Mouse (Mus musculus) neural tube, embryonic 11.5 days (tissue): ENCODE data around the gene Slc25a42. TPM values are rescaled to one million over a fixed set of nuclear protein-coding genes. Genes with fewer than 3 reads are reported as not detected.

Experiments
- ATAC-seq: fragments of 200-750 bp; cut with Nextera tagmentation; 2 replicates; pipeline ENCODE4 v1.8.0; 2017; ENCODE audit warnings: moderate number of reproducible peaks, mild to moderate bottlenecking, moderate TSS enrichment, moderate library complexity; ENCODE audit not compliant: insufficient read depth, low FRiP score, low TSS enrichment
- DNase-seq: peaks from one replicate; pipeline ENCODE4 v3.0.0-alpha.2; 2015; ENCODE audit warnings: low spot score
- H3K27ac ChIP-seq: fragments of 300-500 bp; sonication (generic); 2 replicates; pipeline ENCODE4 v1.5.1; 2014; ENCODE audit warnings: low read depth, mild to moderate bottlenecking, low read length
- H3K27me3 ChIP-seq: fragments of 300-500 bp; sonication (generic); 2 replicates; pipeline ENCODE4 v1.6.1; 2014; ENCODE audit warnings: mild to moderate bottlenecking, low read length, mixed read lengths; ENCODE audit not compliant: control insufficient read depth, insufficient read depth
- H3K36me3 ChIP-seq: fragments of 300-500 bp; sonication (generic); 2 replicates; pipeline ENCODE4 v1.6.1; 2014; ENCODE audit warnings: mild to moderate bottlenecking, low read length, moderate library complexity, mixed read lengths; ENCODE audit not compliant: control insufficient read depth, insufficient read depth
- H3K4me1 ChIP-seq: fragments of 300-500 bp; sonication (generic); 2 replicates; pipeline ENCODE4 v1.6.1; 2014; ENCODE audit warnings: low read length, mixed read lengths; ENCODE audit not compliant: control insufficient read depth, insufficient read depth
- H3K4me2 ChIP-seq: fragments of 300-500 bp; sonication (generic); 2 replicates; pipeline ENCODE4 v1.6.1; 2014; ENCODE audit warnings: low read depth, mild to moderate bottlenecking, moderate library complexity
- H3K4me3 ChIP-seq: fragments of 300-500 bp; sonication (generic); 2 replicates; pipeline ENCODE4 v1.5.1; 2014; ENCODE audit warnings: low read depth, low read length
- H3K9ac ChIP-seq: fragments of 300-500 bp; sonication (generic); 2 replicates; pipeline ENCODE4 v1.6.1; 2014; ENCODE audit warnings: mild to moderate bottlenecking, low read length
- H3K9me3 ChIP-seq: fragments of 300-500 bp; sonication (generic); 2 replicates; pipeline ENCODE4 v1.6.1; 2016; ENCODE audit warnings: low read length; ENCODE audit not compliant: control insufficient read depth
- WGBS: fragments of 180-500 bp; shearing (Covaris S2); extraction: QIAGEN DNeasy Blood & Tissue Kit; methylation state at CpG from one replicate; pipeline ENCODE4 v1.1.7; 2014; 5-methylcytosine and 5-hydroxymethylcytosine counted together
- polyA plus RNA-seq: library from polyadenylated mRNA; unstranded; fragments of >200 nt; fragmentation: Nextera tagmentation; extraction: Ambion mirVana; gene quantifications from 2 replicates; pipeline ENCODE4 v1.2.1, GENCODE M21; 2014

Slc25a42 gene
- polyA plus RNA-seq, 1 experiment from 2014 or later = 2.4 TPM

DNA sequence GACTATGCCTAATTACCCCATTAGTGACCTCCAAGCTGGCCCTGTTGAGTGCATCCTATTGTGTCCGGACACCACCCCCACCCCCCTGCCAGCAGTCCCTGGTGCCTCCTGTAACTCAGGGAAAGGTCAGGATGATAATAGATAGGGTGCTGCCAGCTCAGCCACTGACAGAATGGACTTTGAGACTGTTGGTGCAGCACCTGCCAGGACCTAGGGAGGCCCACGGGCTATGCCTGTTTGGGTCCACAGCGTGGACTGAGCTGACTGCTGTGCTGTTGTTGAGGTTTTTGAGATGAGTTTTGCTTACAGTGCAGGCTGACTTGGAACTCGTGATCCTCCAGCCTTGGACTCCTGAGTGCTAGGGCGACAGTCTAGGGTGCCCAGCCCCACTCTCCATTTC, 18.9 kb downstream of the Slc25a42 start:
- ATAC-seq (no peak), DNase-seq (no peak)
- H3K36me3 ChIP-seq = no peaks in the 10 kb centered on the region
- no peak overlapping the region for H3K4me2 ChIP-seq
- no peaks in the 10 kb centered on the region for H3K4me1 ChIP-seq
- WGBS = 45% methylated on average over 5 of the region's 5 CpGs
- H3K27ac ChIP-seq = no peak overlapping the region
- H3K4me3 ChIP-seq = no peak overlapping the region
- H3K9ac ChIP-seq = no peak overlapping the region
- no peaks in the 10 kb centered on the region for H3K27me3 ChIP-seq
- H3K9me3 ChIP-seq = no peaks in the 10 kb centered on the region

DNA sequence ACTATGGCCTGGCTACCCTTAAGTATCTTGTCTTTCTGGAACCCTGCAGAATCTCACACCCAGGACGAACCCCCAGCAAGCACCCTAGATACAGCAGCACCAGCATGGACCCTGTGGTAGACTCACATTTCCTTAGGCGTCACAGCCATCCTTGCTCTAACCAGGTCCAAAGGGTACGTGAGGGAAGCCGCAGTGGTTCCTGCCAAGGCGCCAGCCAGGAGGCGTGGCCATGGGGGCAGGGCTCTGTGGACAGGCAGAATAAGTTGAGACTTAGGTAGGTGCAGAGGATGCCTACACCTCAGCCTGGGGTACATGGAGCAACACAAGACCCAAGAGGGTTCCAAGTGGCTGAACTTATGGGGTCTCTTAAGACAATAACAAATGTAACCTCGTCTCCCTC, 23.4 kb downstream of the Slc25a42 start:
- no peak overlapping the region for H3K4me3 ChIP-seq
- no peaks in the 10 kb centered on the region for H3K27me3 ChIP-seq
- H3K36me3 ChIP-seq = no peaks in the 10 kb centered on the region
- WGBS = 78% methylated on average over 7 of the region's 7 CpGs
- H3K4me2 ChIP-seq = no peak overlapping the region
- H3K4me1 ChIP-seq = no peaks in the 10 kb centered on the region
- ATAC-seq = no peak
- DNase-seq = no peak
- H3K9ac ChIP-seq = no peak overlapping the region
- no peaks in the 10 kb centered on the region for H3K9me3 ChIP-seq
- no peak overlapping the region for H3K27ac ChIP-seq

DNA sequence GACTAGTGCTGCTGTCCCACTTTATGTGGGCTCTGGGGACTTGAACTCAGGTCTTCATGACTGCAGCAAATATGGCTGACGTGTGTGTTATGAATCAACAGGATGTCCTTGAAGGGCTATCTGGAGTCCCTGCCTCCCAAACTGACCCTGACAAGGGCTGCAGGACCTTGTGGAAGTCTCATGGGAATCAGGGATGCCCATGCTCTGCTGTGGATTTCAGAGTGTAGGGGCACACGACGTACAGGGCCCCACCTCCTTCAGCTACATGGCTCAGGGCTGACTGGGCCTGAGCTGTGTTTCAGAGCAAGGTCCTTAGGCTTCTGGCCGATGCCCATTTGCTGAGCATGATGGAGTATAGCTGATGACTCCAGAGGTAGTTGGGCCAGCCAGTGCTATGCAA, 28.9 kb downstream of the Slc25a42 start:
- Histone ChIP-seq H3K9me3 (no peaks in the 10 kb centered on the region), H3K4me2 (no peak overlapping the region), H3K4me3 (no peak overlapping the region), H3K36me3 (peaks cover 6% of the 10 kb centered on the region; the same call in 1 of the 2 replicates), H3K27ac (no peak overlapping the region), H3K4me1 (no peaks in the 10 kb centered on the region), H3K9ac (no peak overlapping the region), H3K27me3 (no peaks in the 10 kb centered on the region)
- DNase-seq = no peak
- 86% methylated on average over 4 of the region's 4 CpGs for WGBS
- ATAC-seq = no peak

DNA sequence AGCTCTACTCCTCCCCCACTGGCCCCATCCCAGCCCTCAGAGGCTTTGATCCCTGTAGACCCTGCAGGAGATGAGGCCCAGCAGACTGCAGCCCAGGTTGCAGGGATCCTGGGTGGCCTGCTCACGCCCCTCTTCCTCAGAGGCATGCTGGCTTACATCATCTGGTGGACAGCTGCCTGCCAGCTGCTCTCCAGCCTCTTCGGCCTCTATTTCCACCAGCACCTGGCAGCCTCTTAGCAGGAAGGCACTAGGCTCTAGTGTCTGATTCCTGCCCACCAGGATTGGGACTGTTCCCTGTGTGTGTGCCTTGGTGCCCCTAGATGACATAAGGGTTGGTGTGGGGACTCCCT, 30.2 kb downstream of the Slc25a42 start:
- Histone ChIP-seq H3K4me2 (no peak overlapping the region), H3K4me1 (no peaks in the 10 kb centered on the region), H3K4me3 (no peak overlapping the region), H3K36me3 (peaks cover 7% of the 10 kb centered on the region), H3K27me3 (no peaks in the 10 kb centered on the region), H3K9ac (no peak overlapping the region), H3K9me3 (no peaks in the 10 kb centered on the region), H3K27ac (no peak overlapping the region)
- ATAC-seq (no peak), DNase-seq (no peak)
- 27% methylated on average over 2 of the region's 2 CpGs for WGBS

GRCm38 (mm10) chr8:70181212-70181902, 30.7 kb downstream of the Slc25a42 start:
- H3K36me3 ChIP-seq = peaks cover 8% of the 10 kb centered on the region
- WGBS = 65% methylated on average over 16 of the region's 16 CpGs
- H3K9me3 ChIP-seq = no peaks in the 10 kb centered on the region
- no peak overlapping the region for H3K4me3 ChIP-seq
- no peak overlapping the region for H3K4me2 ChIP-seq
- H3K4me1 ChIP-seq = no peaks in the 10 kb centered on the region
- no peaks in the 10 kb centered on the region for H3K27me3 ChIP-seq
- ATAC-seq = 0 out of 2 replicates have a peak, but pooled peaks have one; percentile 27
- no peak for DNase-seq
- H3K9ac ChIP-seq = no peak overlapping the region
- no peak overlapping the region for H3K27ac ChIP-seq

DNA sequence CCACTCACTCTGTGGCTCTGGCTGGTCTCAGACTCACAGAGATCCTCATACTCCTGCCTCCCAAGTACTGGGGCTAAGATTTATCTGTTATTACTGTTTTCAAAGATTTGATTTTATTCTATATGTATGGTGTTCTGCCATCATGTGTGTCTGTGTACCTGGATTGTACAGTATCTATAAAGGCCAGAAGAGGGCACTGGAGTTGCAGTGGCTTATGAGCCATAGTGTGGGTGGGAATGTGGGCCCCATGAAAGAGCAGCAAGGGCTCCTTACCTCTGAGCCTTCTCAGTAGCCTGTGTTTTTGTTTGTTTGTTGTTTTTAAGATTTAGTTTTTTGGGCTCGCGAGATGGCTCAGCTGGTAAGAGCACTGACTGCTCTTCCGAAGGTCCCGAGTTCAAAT, 33.0 kb downstream of the Slc25a42 start:
- Histone ChIP-seq H3K9ac (no peak overlapping the region), H3K4me1 (no peaks in the 10 kb centered on the region), H3K36me3 (peaks cover 8% of the 10 kb centered on the region), H3K4me3 (no peak overlapping the region), H3K27me3 (no peaks in the 10 kb centered on the region), H3K27ac (no peak overlapping the region), H3K4me2 (no peak overlapping the region), H3K9me3 (no peaks in the 10 kb centered on the region)
- ATAC-seq = no peak
- WGBS = 100% methylated on average over 4 of the region's 4 CpGs
- DNase-seq = no peak

DNA sequence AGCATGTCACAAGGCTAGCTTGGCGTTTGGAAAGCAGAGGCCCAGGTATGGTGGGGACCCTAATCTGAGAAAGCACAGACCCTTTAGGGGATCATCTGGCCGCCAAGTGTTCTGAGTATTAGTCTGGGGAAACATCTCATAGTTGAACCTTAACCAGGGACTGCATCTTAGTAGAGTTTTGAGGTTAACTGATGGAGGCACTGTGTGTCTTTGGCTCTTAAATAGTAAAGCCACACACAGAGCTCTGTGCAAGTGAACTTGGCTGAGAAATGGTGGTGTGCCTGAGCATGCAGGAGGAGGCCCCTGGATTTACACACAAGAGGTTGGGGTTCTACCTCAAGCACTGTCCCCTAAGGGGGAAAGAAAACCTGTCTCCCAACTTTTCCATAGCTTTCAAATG, 33.9 kb downstream of the Slc25a42 start:
- Histone ChIP-seq H3K36me3 (peaks cover 8% of the 10 kb centered on the region), H3K4me2 (no peak overlapping the region), H3K9me3 (no peaks in the 10 kb centered on the region), H3K27ac (no peak overlapping the region), H3K9ac (no peak overlapping the region), H3K27me3 (no peaks in the 10 kb centered on the region), H3K4me1 (no peaks in the 10 kb centered on the region), H3K4me3 (no peak overlapping the region)
- no peak for ATAC-seq
- WGBS = 86% methylated on average over 2 of the region's 2 CpGs
- no peak for DNase-seq

GRCm38 (mm10) chr8:70174079-70174478, 38.0 kb downstream of the Slc25a42 start:
- DNase-seq (no peak), ATAC-seq (no peak)
- no peaks in the 10 kb centered on the region for H3K27me3 ChIP-seq
- H3K9me3 ChIP-seq = no peaks in the 10 kb centered on the region
- 89% methylated on average over 7 of the region's 7 CpGs for WGBS
- no peak overlapping the region for H3K9ac ChIP-seq
- H3K27ac ChIP-seq = no peak overlapping the region
- H3K4me2 ChIP-seq = no peak overlapping the region
- no peak overlapping the region for H3K4me3 ChIP-seq
- H3K4me1 ChIP-seq = no peaks in the 10 kb centered on the region
- peaks cover 4% of the 10 kb centered on the region for H3K36me3 ChIP-seq

DNA sequence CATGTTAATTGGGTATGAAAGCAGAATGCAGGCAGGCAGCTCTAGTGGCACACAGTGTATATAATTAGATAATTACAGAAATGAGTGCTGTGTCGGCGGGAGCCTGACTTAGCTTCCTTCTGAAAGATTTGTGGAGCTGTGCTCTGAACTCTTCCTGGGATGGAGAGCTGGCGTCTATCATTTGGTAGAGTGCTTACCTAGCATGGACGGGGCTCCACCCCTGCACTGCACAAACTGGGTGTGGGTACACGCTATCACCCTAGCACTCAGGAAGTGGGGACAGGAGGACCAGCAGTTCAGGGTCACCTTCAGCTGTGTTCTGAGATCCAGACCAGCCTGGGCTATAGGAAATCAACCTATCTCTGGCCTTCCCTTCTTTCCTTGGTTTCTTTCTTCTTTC, 38.8 kb downstream of the Slc25a42 start:
- Histone ChIP-seq H3K9me3 (no peaks in the 10 kb centered on the region), H3K4me1 (no peaks in the 10 kb centered on the region), H3K4me3 (peak overlapping the region; percentile 8; the same call in 1 of the 2 replicates), H3K4me2 (no peak overlapping the region), H3K9ac (no peak overlapping the region), H3K36me3 (peaks cover 2% of the 10 kb centered on the region), H3K27ac (no peak overlapping the region), H3K27me3 (no peaks in the 10 kb centered on the region)
- ATAC-seq (no peak), DNase-seq (no peak)
- WGBS = 87% methylated on average over 5 of the region's 5 CpGs
